Mouse (Mus musculus): ENCODE measurements around the gene St3gal5.
A peak's percentile ranks its signal among the peaks of the same experiment; 100 is the strongest.

Gene St3gal5

DNA sequence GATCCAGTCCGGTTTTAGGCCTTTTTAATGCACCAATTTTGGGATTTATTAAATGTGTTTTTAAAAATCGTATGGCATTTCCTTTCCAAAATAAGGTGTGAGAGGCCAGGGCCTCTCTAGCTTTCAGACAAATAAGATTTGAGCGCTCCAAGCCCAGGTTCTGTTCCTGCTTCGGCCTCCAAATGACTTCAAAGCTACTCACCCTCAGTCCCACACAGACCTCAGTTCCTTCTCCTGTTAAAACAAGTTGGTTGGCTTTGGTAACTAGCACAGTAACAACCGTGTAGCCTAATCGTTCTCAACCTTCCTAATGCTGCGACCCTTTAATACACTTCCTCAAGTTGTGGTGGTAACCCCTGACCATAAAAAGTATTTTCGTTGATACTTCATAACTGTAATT is 723 bp upstream of the St3gal5 start:
- DNase-seq (ENCODE audit: low read depth, low spot score) = peak; percentile 41

DNA sequence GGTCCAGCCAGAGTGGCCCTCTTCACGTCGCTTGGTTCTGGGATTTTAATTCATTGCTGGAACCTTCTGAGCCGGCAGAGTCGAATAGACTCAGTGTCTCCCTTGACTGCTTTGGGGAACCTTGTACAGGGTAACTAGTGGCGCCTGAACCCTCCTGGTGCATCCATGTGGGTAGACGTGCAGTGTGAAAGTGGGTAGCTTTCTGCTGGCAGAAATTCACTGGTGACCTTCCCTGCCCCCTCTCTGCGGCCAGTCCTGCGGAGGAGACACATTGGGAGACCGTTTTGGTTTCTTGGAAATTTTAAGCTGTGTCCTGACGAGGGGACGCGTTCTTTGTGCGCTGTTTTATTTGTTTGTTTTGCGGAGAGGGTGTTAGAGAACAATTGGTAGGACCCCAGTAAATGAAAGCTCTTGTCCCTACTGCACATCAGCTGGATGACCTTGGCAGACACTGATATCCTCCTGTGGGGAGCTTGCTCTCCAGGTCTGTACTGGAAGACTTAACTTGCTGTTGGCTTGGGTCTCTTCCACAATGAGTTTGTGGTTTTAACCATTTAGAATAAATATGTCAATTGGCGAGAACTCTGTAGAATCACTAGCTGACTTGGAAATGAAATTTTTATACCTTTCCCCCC is 746 bp downstream of the St3gal5 start:
- DNase-seq (ENCODE audit: low read depth, low spot score) = peak; percentile 58

DNA sequence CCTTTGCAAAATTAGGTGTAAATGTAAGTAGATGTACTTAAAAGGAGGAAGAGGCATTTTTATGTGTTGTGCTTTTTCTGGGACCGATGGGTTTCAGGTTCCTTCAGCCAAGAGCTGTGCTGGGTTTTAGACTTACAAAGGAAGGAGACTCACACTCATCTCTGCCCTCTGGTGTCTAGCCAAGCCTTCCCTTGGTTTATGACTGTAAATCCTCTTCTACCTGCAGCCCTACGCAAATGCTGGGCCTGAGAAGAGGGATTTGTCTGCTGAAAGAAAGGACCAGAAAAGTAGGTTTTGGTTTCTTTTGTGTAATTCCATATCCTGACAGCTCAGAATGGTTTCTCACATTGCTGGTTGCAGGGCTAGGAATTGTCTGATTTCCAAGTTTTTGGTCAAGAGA is 1.3 kb downstream of the St3gal5 start:
- DNase-seq (ENCODE audit: low read depth, low spot score) = peak; percentile 78

DNA sequence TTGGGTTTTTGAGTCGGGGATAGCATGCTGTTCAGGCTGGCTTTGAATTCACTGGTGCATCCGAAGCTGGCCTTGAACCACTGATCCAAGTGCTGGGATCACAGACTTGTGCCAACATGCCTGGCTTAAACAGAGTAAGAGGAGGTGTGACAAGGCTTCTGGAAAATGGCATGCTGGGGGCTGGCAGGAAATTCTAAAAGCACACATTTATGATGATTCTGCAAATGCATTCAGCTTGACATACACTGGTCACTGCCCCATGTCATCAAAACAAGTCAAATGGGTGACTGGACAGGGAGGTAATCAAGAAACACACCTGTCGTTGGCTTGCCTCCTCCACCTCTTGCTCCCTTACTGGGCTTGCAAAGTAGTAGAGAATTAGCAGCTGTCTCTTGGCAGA is 1.9 kb downstream of the St3gal5 start:
- DNase-seq (ENCODE audit: low read depth, low spot score) = no peak

DNA sequence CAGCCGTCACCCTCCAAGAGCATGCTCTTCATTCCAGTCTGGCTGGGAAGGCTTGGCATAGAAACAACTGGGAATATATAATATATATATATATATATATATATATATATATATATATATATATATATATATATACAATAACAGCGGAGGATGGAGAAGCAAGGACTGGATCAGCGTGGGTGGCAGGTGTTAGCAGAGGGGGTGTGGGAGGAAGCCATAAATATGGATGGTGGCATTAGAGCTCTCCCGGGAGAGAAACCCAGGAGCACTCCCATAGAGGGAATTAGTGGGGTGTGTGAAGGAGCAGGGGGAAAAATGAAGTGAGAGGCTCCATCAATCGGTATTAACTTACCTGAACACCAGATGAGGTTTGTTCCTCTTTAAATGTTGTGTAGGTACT is 2.8 kb downstream of the St3gal5 start:
- no peak for DNase-seq (ENCODE audit: low read depth, low spot score)

DNA sequence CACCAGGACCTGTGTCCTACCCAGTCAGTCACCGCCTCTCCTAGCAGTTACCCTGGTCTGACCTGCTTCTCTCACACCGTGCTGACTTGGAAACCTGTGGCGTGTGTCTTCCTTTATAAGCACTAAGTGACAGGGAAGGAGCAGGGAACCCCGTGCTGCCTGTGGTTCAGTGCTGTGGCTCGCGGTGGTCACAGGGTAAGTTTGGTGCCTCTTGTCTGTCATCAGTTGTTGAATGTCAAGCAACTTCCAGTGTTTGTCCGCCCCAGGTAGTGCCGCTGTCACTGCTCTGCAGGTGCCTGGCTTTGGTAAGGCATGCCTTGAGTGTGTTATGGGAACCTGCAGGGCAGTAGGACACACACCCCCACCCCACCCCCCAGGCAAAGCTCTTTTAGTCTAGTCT is 3.5 kb downstream of the St3gal5 start:
- DNase-seq (ENCODE audit: low read depth, low spot score) = no peak

DNA sequence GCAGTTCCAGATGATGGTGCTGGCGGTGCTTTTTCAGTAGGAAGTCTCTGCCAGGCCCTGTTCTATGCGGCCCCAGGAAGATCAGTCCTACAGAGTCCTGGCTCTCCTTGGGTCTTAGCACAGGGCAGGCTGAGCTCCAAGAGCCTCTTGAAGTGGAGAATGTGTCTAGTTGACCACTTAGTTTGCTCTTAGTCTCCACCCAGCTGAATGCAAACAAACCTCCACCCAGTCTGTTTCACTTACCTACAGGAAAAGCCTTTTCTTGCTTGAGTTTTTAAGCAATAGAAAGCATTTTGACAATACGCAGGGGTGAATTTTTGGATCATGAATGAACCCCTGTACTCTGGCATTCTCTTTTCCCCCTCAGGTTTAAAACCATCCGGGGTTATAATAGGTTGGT is 4.0 kb downstream of the St3gal5 start:
- DNase-seq (ENCODE audit: low read depth, low spot score) = no peak

DNA sequence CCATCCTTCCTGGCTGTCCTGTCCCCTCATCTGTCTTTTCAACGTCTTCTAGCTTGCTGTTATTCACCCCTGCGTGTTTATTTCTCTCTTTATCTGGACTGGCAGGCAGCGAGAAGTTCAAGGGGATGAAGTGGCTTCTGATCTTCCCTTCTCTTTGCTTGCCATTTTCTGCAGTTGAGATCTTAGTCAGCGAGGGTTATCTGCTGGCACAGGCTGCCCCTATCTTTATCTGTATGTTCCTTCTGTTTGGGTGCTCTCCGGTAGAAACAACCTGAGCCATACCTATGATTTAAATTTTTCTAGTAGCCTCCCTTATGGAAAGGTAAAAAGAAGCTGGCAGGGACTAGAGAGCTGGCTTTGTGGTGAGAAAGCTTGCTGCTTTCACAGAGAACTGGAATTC is 4.7 kb downstream of the St3gal5 start:
- no peak for DNase-seq (ENCODE audit: low read depth, low spot score)

DNA sequence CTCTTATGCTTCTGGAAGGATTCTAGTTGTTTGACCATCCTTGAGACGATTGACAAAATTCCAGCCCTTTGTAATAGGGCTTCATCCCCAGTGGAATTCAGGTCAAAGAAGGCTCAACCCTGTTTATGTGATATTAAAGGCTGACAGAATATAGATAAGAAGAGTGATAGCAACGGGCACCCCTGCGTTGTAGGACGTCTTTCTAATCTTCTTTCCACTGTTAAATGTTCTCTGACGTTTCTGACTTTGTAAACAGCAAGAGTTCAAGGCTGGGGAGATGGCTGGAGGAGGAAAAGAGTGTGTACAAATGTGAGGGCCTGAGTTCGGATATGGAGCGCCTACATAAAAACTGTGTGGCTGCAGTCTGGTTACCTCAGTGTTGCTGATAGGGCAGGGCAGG is 7.1 kb downstream of the St3gal5 start:
- no peak for DNase-seq (ENCODE audit: low read depth, low spot score)

DNA sequence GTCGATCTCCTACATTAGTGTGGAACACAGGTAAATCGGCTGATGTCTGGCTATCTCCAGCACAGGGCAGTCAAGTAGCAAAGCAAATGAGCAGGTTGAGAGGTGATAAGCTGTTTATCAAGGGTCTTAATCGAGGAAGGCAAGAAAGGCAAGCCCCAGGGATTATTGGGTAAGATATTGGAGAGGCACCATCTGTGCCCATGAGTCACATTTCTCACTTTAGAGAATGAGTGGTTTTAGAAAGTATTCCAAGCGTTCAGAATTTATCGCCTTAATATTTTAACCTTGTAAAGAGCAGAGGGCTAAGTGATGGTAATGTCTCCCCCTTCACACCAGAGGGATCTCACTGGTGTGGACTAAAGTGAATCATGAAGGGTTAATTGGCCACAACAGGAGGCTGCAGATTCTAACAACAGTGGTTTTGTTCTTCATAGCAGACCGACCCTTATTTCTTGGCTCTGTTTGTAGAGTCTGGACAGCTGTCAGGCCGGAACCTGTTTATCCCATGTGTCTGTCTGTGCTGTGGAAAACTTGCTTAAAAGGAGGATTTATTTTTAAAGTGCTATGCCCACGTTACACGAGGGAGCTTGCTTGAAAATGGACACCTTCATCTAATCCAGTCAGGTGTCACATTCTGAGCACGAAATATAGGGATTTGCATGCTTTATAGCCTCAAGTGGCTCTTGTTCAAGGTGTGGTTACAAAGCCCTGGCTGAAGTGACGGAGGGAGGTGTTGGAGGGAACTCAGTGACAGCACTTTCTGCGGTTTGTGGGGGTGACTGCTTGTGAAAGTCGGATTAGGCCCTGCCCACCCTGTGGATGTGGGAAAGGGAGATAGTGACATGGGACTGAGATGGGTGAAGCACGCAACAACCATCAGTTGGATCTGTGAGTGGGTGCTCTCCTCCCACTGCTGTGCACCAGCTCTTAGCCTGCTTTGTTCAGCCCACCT is 11.8 kb downstream of the St3gal5 start:
- peak; percentile 80 for DNase-seq (ENCODE audit: low read depth, low spot score)

DNA sequence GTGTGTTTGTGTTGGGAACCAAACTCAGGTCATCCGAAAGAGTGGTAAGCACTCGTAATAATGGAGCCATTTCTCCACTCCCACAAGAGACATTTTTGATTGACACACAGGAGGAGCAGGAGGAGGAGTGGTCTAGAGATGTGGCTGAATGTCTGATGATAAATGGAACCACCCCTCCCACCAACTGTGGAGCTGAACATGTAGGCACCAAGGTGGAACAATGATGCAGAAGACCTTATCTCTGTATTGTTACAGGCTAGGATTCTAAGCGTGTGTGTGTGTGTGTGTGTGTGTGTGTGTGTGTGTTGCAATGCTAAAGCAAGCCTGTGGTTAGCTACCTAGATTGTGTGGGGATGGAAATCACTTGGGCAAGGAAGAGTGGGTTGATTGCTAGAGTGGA is 13.2 kb downstream of the St3gal5 start:
- DNase-seq (ENCODE audit: low read depth, low spot score) = no peak

DNA sequence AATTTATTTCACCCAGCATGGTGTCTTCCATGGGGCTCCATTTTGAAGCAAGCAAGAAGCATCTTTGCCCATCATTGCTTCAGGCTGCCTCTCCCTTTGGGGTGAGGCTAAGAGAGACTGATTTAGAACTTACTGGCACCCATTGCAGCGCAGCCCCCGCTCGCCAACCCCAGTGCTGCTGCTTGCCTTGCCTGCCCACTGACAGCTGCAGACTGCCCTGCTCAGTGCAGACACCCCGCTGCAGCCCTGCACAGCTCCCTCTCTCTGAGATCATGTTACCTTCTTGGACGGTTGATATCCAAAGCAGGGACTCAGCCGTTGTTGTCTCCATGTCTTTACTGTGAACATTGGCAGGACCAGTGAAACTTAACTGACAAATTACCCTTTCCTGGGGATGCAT is 15.2 kb downstream of the St3gal5 start:
- no peak for DNase-seq (ENCODE audit: low read depth, low spot score)

DNA sequence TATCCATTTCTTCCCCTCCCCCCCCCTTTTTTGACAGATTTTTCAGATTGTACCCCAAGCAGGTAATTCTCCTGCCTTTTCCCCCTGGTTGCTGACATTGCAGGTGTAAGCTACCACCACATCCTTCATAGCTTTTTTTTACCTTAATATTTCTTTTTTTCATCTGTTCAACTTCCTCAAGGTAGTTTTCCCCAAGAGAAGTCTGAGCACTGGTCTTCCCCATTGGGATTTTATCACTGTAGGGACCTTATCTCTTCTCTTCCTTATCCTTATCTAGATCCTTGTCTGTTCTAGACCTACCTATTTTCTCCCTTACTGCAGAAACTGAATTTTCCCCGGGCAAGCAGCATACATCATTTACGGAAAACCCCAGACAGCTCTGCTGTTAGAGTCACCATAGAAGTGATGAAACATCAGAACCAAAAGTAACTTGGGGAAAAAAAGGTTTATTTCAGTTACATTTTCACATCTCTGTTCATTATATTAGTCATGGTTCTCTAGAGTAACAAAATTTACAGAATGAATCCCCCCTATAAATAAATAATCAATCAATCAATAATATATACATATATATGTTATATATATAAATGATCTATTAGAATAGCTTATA is 15.8 kb downstream of the St3gal5 start:
- no peak for DNase-seq (ENCODE audit: low read depth, low spot score)

DNA sequence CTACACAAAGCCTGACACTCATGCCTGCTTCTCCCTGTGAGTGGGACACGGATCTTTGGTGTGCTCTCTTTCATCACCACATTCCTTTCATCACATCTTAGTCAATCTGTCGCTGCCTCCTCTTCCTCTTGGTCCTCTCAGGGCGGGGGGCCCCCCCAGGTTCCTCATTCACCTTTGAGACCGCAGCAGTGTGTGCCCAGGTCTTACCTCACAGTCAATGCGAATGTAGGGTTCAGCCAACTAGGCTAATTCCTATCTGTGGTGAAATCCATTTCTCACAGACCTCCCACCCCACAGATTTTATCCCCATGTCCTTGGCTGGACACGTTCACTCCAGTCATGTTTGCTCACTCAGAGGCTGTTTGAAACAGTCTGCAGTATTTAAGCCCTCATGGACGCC is 17.5 kb downstream of the St3gal5 start:
- DNase-seq (ENCODE audit: low read depth, low spot score) = no peak

DNA sequence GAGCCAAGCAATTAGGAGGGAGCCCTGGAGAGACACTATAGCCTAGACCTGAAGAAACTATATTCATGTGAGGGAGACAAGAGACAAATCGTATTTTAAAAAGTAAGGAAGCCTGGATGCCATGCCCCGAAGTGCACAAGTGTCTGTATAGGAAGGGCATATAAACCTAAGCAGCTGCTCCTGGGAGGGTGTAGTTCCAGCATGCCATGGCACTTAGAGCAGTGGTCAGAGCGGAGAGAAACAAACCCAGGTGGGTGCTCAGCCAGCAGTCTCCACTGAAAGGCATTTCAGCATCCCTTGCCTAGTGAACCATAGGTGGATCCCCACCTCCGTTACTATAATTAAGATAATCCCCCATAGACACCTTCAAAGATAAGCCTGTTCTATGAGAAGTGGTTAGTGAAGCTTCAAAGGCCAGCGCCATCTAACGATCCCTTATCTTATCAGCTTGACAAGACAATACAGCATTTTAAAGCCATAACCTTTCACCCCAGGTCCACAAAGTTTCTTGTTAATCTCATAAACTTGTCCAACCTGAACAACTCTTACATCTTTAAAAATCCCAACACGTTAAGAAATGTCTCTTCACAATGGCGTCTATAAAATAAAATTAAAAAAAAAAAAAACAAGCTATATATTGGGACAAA is 20.1 kb downstream of the St3gal5 start:
- no peak for DNase-seq (ENCODE audit: low read depth, low spot score)

DNA sequence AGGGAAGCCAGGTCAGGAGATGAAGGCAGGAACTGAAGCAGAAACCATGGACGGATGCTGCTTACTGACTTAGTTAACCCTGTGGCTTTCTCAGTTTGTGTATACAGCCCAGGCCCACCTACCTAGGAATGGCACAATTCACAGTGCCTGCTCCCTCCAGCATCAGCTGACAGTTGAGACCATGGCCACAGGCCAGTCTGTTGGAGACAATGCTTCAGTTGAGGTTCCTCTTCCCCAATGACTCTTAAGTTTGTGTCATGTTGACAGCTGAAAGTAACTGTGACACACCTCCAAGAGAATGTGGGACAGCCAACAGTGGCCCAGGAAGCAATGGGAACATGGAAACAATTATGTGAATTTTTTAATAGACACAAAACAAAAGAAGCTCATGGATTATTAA is 22.5 kb downstream of the St3gal5 start:
- no peak for DNase-seq (ENCODE audit: low read depth, low spot score)

DNA sequence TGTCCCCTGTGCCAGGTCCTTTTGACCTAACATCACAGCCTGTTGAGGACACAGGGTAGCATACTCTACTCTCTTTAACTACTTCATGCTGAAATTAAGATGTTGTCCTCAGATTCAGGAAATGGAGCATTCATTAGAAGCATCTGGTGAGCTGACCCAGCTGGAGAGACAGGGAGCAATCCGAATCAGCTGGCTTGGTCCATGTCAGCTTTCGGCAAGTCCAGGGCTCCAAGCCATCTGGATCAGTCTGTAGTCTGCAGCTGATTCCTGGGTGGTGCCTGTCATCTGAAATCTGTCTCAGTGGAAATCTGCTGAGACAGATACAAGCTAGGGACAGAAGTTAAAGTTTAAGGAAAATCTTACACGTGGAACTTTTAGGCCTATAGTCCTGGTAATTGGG is 23.9 kb downstream of the St3gal5 start:
- no peak for DNase-seq (ENCODE audit: low read depth, low spot score)

DNA sequence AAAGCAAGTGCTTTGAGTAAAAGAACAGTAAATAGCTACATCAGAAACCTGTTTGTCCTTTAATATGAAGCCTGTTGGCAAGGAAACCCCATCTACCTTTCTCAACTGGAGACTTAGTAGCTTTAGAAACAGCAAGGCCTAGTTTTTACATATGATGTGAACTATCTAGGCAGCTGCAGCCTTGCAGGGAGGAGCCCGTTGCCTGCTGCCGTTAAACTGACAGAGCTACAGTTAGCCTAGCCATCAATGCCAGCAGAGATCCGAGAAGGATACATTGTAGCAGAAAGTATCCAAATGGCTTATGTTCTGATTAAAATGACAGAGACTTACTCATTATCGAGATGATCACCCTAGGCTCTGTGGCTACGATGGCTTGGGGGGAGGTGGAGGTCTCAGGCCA is 25.1 kb downstream of the St3gal5 start:
- no peak for DNase-seq (ENCODE audit: low read depth, low spot score)

DNA sequence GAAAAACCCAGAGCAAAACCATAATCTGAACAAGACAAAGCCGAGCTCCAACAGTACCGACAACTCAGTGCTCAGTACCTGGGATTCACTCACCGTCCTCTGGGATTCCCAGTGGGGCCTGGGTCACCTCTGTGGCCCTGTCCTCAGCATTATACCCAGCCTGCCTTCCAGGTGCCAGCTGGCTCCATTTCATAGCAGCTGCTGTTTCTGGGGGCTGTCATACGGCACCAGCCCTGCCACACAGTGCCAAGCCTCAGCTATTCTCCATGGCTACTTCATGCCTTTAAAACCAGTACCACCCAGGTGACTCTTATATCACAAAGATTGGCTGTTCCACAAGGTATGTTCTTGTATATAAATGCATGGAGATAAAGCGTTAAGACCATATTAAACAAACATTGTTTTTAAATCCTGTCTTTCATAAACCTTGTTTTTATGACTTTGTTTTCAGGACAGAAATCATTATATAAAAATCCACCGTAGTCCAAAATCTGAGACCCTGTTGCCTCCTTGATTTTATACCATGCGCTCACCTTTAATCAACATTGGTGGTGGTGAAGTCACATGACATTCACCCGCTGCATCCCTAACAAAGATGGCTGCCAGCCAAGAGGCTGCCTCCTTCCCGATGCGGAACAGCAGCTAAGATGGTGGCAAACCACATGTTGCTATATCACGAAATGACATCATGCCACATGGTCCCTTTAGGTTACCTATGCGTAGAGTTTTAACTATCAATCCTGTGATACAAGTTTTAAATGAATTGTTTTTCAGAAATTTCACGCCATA is 27.1 kb downstream of the St3gal5 start:
- no peak for DNase-seq (ENCODE audit: low read depth, low spot score)

DNA sequence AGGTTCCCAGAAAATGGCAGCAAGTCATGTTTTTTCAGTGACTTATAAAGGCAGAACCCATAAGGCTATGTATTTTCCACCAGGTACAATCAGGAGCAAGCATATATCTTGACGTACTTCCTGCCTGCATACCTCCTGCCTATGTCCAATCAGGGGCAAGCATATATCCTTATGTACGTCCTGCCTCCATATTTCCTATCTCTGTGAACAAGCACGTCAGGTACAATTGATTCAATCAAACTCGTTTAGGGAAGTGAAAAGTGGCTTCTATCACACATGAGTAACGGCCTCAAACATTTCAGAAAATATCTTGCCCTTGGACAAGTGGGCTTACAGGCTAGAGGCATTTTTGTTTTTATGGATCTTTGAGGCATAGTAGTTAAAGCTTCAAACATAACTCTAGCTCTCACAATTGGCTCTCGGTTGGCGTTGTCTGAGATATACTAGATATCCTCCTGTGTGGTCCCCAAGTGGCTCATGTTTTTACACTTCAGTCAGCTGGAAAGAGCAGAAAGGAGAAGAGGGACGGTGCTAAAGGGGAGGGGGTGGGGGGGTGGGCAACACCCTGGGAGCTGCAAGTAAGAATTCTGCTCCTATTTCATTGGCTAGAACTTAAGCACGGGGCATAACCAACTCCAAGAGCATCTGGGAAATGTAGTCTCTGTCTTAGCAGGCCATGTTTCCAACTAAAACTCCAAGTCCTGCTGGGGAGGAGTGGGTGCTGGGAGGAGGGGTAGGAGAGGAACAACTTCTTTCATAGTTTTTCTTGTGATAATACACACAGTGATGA is 28.9 kb downstream of the St3gal5 start:
- no peak for DNase-seq (ENCODE audit: low read depth, low spot score)

DNA sequence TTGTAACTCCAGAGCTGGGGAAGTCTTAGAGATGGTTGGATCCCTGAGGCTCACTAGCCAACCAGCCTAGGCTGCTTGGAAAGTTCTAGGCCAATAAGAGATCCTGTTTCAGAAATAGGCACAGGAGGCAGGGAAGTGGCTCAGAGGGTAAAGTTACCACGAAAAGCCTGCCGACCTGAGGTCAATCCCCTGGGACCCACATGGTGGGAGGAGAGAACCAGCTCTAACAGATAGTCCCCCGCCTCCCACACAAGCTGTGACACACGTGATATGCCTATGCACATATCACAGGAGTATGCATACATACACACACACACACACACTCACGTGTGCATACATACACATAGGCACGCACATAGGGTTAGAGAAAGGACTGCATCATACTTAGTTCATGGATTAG is 32.7 kb downstream of the St3gal5 start:
- no peak for DNase-seq (ENCODE audit: low read depth, low spot score)

All from 3T3-L1 (cell line).